Mouse (Mus musculus) lung, adult 2 months (tissue): ENCODE data around the gene Prlh.

ENCODE experiments used
- CTCF ChIP-seq: fragments of 200-500 bp; IDR thresholded peaks from 2 replicates; pipeline ENCODE4 v1.5.1; 2011; ENCODE audit warnings: mild to moderate bottlenecking, low read length, control low read depth; ENCODE audit not compliant: insufficient read depth
- POLR2A ChIP-seq: fragments of 200-500 bp; IDR thresholded peaks from 2 replicates; pipeline ENCODE4 v1.6.1; 2011; ENCODE audit warnings: low read depth, mild to moderate bottlenecking, control low read depth, low read length, borderline replicate concordance; ENCODE audit errors: extremely low read depth

GRCm38 (mm10) chr1:90914948-90915569 lies 37.8 kb upstream of the Prlh start, which contains the start of gene Mlph:
- TF ChIP-seq POLR2A, result peak; percentile 50; the same call in 1 of the 2 replicates
- TF ChIP-seq CTCF, result no peak
